Mouse (Mus musculus): Measurements from ENCODE around the gene 1110008L16Rik. TPM values are rescaled to one million over a fixed set of nuclear protein-coding genes. Genes with fewer than 3 reads are reported as not detected.
"Not testable (repeated sequence)": the region's sequence is repeated elsewhere in the genome, so short reads cannot be mapped to it uniquely, and the experiment has no call there.

1110008L16Rik gene
- polyA plus RNA-seq (2015; fragmentation: Nextera tagmentation; extraction: Ambion mirVana), result 30.0 and 30.2 TPM in 2 replicates

GRCm38 (mm10) chr12:55299336-55299735 lies at the start of gene 1110008L16Rik:
TSS of gene 1110008L16Rik (plus strand) at chr12:55299577.
- DNase-seq (ENCODE audit: low spot score) (no peak), ATAC-seq (ENCODE audit: low FRiP score, low TSS enrichment) (no peak; the same call in 1 of the 2 replicates)
- WGBS, result 74% methylated on average over 5 of the region's 5 CpGs
- no peak within 1 kb of the TSS for H3K9ac ChIP-seq (ENCODE audit: low read length)
- H3K36me3 ChIP-seq (ENCODE audit: control insufficient read depth, insufficient read depth, low read length), result peaks cover 14% of the 10 kb centered on the region; the same call in 1 of the 2 replicates
- H3K4me2 ChIP-seq (replicated peaks; ENCODE audit: low read depth), result no peak within 1 kb of the TSS
- TF ChIP-seq EP300 (optimal IDR thresholded peaks at IDR 0.05), result no peak
- no peak for TF ChIP-seq CTCF (IDR thresholded peaks at IDR 0.05; ENCODE audit: low read depth)
- no peaks in the 10 kb centered on the region for H3K27me3 ChIP-seq (ENCODE audit: control insufficient read depth, insufficient read depth, low read length)
- no peak within 1 kb of the TSS for H3K4me3 ChIP-seq (ENCODE audit: low read depth, low read length)
- no peaks in the 10 kb centered on the region for H3K9me3 ChIP-seq (ENCODE audit: control insufficient read depth, low read length)
- H3K27ac ChIP-seq (replicated peaks), result no peak within 1 kb of the TSS
- H3K4me1 ChIP-seq (replicated peaks; ENCODE audit: control insufficient read depth, insufficient read depth), result no peaks in the 10 kb centered on the region

- H3K27me3 ChIP-seq (ENCODE audit: control insufficient read depth, insufficient read depth, low read length); H3K27ac ChIP-seq (replicated peaks); H3K9me3 ChIP-seq (ENCODE audit: control insufficient read depth, low read length); H3K4me2 ChIP-seq (replicated peaks; ENCODE audit: low read depth); H3K36me3 ChIP-seq (ENCODE audit: control insufficient read depth, insufficient read depth, low read length); DNase-seq (ENCODE audit: low spot score); H3K9ac ChIP-seq (ENCODE audit: low read length); H3K4me1 ChIP-seq (replicated peaks; ENCODE audit: control insufficient read depth, insufficient read depth); H3K4me3 ChIP-seq (ENCODE audit: low read depth, low read length); ATAC-seq (ENCODE audit: low FRiP score, low TSS enrichment): not testable (repeated sequence)
- WGBS, result no CpG with 5 or more reads among the region's 8 CpGs
Observed at GRCm38 (mm10) chr12:55261950-55262349, 37.4 kb upstream of the 1110008L16Rik start.

GRCm38 (mm10) chr12:55263385-55263784 lies 36.0 kb upstream of the 1110008L16Rik start:
- H3K4me1 ChIP-seq (replicated peaks; ENCODE audit: control insufficient read depth, insufficient read depth); H3K27me3 ChIP-seq (ENCODE audit: control insufficient read depth, insufficient read depth, low read length); ATAC-seq (ENCODE audit: low FRiP score, low TSS enrichment); H3K9ac ChIP-seq (ENCODE audit: low read length); H3K9me3 ChIP-seq (ENCODE audit: control insufficient read depth, low read length); DNase-seq (ENCODE audit: low spot score); H3K36me3 ChIP-seq (ENCODE audit: control insufficient read depth, insufficient read depth, low read length); H3K4me2 ChIP-seq (replicated peaks; ENCODE audit: low read depth); H3K4me3 ChIP-seq (ENCODE audit: low read depth, low read length); H3K27ac ChIP-seq (replicated peaks): not testable (repeated sequence)
- no CpG with 5 or more reads among the region's 5 CpGs for WGBS

- Histone ChIP-seq H3K9ac (ENCODE audit: low read length) (no peak overlapping the region), H3K36me3 (ENCODE audit: control insufficient read depth, insufficient read depth, low read length) (no peaks in the 10 kb centered on the region), H3K9me3 (ENCODE audit: control insufficient read depth, low read length) (no peaks in the 10 kb centered on the region), H3K4me2 (replicated peaks; ENCODE audit: low read depth) (no peak overlapping the region), H3K4me3 (ENCODE audit: low read depth, low read length) (no peak overlapping the region), H3K27ac (replicated peaks) (no peak overlapping the region), H3K4me1 (replicated peaks; ENCODE audit: control insufficient read depth, insufficient read depth) (no peaks in the 10 kb centered on the region), H3K27me3 (ENCODE audit: control insufficient read depth, insufficient read depth, low read length) (no peaks in the 10 kb centered on the region)
- TF ChIP-seq EP300 (optimal IDR thresholded peaks at IDR 0.05) (no peak), CTCF (IDR thresholded peaks at IDR 0.05; ENCODE audit: low read depth) (no peak)
- no peak for ATAC-seq (ENCODE audit: low FRiP score, low TSS enrichment)
- peak; percentile 14 for DNase-seq (ENCODE audit: low spot score)
- 70% methylated on average over 3 of the region's 3 CpGs for WGBS
Observed at GRCm38 (mm10) chr12:55272243-55272642, 27.1 kb upstream of the 1110008L16Rik start.

- not testable (repeated sequence) for DNase-seq (ENCODE audit: low spot score); H3K4me3 ChIP-seq (ENCODE audit: low read depth, low read length); H3K9ac ChIP-seq (ENCODE audit: low read length); H3K4me2 ChIP-seq (replicated peaks; ENCODE audit: low read depth); H3K36me3 ChIP-seq (ENCODE audit: control insufficient read depth, insufficient read depth, low read length); ATAC-seq (ENCODE audit: low FRiP score, low TSS enrichment); H3K27me3 ChIP-seq (ENCODE audit: control insufficient read depth, insufficient read depth, low read length); H3K4me1 ChIP-seq (replicated peaks; ENCODE audit: control insufficient read depth, insufficient read depth); H3K9me3 ChIP-seq (ENCODE audit: control insufficient read depth, low read length); H3K27ac ChIP-seq (replicated peaks)
- WGBS, result 87% methylated on average over 3 of the region's 6 CpGs
Observed at GRCm38 (mm10) chr12:55277583-55277982, 21.8 kb upstream of the 1110008L16Rik start.

- Histone ChIP-seq H3K27ac (replicated peaks) (no peak overlapping the region), H3K9me3 (ENCODE audit: control insufficient read depth, low read length) (no peaks in the 10 kb centered on the region), H3K9ac (ENCODE audit: low read length) (no peak overlapping the region), H3K27me3 (ENCODE audit: control insufficient read depth, insufficient read depth, low read length) (no peaks in the 10 kb centered on the region), H3K4me1 (replicated peaks; ENCODE audit: control insufficient read depth, insufficient read depth) (no peaks in the 10 kb centered on the region), H3K4me2 (replicated peaks; ENCODE audit: low read depth) (no peak overlapping the region), H3K36me3 (ENCODE audit: control insufficient read depth, insufficient read depth, low read length) (peaks cover 21% of the 10 kb centered on the region; the same call in 1 of the 2 replicates), H3K4me3 (ENCODE audit: low read depth, low read length) (no peak overlapping the region)
- no peak for DNase-seq (ENCODE audit: low spot score)
- ATAC-seq (ENCODE audit: low FRiP score, low TSS enrichment), result no peak
- TF ChIP-seq EP300 (optimal IDR thresholded peaks at IDR 0.05), result no peak
- TF ChIP-seq CTCF (IDR thresholded peaks at IDR 0.05; ENCODE audit: low read depth), result no peak
- WGBS, result 92% methylated on average over 9 of the region's 9 CpGs
Observed at GRCm38 (mm10) chr12:55298112-55298511, 1.3 kb upstream of the 1110008L16Rik start.
